Mouse (Mus musculus) right cerebral cortex, adult 18-20 months (tissue): ENCODE data around the gene Jazf1.

Experiments used
- DNase-seq: peaks from one replicate; pipeline ENCODE4 v3.0.0; 2022; ENCODE audit warnings: mixed read lengths

Gene Jazf1

GRCm38 (mm10) chr6:53006032-53006431, 62.4 kb downstream of the Jazf1 start:
- no peak for DNase-seq

GRCm38 (mm10) chr6:53005544-53005943, 62.9 kb downstream of the Jazf1 start:
- no peak for DNase-seq

GRCm38 (mm10) chr6:52990816-52991215, 77.6 kb downstream of the Jazf1 start:
- no peak for DNase-seq

GRCm38 (mm10) chr6:52987905-52988640, 80.4 kb downstream of the Jazf1 start:
- no peak for DNase-seq

GRCm38 (mm10) chr6:52987391-52987790, 81.0 kb downstream of the Jazf1 start:
- no peak for DNase-seq

- DNase-seq, result no peak
Measured at GRCm38 (mm10) chr6:52982175-52982574, 86.3 kb downstream of the Jazf1 start.

- peak; percentile 57 for DNase-seq
Measured at GRCm38 (mm10) chr6:52979503-52979902, 88.9 kb downstream of the Jazf1 start.

GRCm38 (mm10) chr6:52973351-52973750, 95.1 kb downstream of the Jazf1 start:
- DNase-seq, result no peak

DNA sequence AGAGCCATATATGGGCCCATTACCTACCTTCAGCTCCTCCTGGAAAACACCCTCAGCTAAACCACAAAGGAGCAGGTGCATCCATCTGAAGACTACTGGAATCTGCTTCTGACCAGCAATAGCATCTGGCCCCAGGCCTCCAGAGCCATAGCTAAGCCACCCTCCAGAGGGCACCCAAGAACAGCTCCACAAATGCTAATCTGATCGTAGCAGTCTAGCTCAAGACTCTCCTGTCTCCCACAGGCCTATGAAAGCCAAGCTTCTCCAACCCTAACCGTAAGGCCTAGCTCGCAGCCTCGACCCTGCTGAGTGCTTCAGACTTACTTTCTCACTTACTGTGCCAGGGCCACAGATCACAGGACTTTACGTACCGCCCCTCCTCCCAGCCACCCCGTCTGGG, 96.3 kb downstream of the Jazf1 start:
- no peak for DNase-seq

- DNase-seq, result peak; percentile 72
Measured at GRCm38 (mm10) chr6:52969717-52970261, 98.6 kb downstream of the Jazf1 start.

DNA sequence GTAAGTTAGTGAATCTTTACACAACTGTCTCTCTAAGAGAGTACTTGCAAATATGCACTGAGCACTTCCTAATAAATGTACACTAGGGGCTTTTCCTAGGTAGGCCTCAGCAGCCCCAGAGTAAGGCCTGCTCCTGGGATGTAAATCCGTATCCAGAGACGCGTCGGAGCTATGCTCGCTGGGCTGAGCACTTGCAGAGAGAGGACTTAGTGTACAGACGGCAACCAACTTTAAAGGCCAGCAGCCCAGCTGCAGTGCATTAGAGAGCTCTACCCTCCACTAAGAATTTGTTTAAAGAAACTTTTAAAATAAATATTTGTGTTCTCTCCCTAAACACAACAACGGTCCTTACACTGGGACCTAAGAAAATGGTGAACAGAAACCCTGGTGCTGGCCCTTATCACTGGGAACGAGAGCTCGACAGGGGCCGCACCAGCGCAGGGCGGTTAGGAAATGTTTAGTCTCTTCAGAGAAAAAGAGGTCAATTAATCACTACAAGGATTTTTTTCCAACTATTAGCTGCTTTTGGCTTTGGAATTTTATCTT, 100.0 kb downstream of the Jazf1 start:
- DNase-seq, result no peak

DNA sequence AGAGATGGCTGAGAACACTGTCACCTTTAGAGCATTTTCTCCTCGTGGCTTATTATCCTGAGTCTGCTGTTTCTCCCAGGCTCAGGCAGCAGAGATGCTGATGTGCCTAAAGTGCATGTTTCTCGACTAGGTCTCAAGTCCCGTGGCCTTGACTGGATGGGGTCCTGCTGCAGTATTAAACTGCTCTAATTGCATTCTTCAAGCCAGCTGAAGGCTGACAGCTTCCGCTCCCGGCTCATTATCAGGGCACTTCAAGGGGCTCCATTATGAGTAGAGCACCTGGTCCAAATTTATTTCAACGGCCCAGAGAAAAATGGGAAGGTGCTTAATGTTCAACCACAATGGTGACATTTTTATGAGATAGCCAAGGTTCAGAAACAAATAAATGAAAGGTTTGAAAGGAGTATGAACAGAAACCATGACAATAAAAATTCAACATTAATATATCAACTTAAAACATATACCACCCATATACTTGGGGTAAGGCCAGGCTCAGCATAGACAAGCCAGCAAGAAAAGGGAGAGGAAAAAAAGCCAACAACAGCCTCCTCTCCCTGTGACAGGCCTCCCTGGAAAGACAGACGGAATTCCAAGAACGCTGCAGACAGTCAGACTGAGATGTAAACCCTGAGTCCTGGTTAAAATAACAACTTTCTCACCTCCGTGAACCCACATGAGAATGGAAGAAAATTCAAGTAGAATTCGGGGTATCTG, 100.7 kb downstream of the Jazf1 start:
- no peak for DNase-seq

- no peak for DNase-seq
Measured at GRCm38 (mm10) chr6:52966001-52966400, 102.4 kb downstream of the Jazf1 start.

DNA sequence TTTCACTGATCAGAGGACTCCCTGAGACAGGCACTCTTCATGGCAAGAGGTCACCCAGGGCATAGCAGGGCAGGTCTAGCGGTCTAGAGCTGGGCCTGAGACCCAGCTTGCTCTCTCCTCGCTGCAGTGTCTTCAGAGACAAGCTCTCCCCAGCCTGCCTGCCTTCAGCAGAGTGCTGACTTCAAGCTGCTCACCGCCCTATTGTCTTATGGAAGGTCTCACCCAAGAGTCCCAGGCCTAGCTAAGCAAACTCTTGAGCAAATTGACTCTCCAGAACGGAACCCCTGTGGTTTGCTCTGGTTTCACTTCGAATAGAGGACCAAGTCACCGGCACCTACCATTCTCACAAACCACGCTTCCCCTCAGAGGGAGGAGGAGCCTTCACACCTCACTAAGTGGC, 103.1 kb downstream of the Jazf1 start:
- no peak for DNase-seq

- DNase-seq, result no peak
Measured at GRCm38 (mm10) chr6:52963840-52964690, 104.4 kb downstream of the Jazf1 start.

- DNase-seq, result no peak
Measured at GRCm38 (mm10) chr6:52963430-52963732, 105.0 kb downstream of the Jazf1 start.

DNA sequence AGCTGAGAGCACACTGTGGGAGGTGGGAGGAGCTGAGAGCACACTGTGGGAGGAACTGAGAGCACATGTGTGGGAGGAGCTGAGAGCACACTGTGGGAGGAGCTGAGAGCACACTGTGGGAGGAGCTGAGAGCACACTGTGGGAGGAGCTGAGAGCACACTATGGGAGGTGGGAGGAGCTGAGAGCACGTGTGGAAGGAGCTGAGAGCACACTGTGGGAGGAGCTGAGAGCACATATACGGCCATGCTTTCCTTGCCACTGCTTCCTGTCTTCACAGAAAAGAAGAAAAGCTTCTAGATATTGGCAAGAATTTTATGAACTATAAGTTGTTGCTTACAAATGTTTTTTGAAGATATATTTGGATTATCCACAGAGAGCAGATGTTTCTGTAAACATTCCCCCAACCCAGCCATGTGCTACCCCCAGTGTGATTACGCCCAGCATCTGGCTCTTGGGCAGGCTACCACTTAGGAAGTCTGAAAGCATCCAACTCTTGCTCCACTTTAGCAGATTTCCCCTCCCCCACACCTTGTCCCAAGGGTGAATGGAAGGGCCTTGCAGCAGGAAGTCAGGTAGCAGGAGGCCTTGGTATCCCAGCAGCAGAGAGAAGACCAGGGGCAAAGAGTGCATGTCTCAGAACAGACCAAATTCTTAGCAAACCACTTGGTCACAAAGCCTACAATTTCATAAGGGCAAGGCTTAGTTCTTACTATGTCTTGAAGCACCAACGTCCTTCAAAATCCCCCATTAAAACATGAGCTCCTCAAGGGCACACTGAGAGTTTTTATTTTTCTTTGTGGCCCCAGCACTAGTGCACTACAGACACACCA, 105.6 kb downstream of the Jazf1 start:
- DNase-seq, result no peak

DNA sequence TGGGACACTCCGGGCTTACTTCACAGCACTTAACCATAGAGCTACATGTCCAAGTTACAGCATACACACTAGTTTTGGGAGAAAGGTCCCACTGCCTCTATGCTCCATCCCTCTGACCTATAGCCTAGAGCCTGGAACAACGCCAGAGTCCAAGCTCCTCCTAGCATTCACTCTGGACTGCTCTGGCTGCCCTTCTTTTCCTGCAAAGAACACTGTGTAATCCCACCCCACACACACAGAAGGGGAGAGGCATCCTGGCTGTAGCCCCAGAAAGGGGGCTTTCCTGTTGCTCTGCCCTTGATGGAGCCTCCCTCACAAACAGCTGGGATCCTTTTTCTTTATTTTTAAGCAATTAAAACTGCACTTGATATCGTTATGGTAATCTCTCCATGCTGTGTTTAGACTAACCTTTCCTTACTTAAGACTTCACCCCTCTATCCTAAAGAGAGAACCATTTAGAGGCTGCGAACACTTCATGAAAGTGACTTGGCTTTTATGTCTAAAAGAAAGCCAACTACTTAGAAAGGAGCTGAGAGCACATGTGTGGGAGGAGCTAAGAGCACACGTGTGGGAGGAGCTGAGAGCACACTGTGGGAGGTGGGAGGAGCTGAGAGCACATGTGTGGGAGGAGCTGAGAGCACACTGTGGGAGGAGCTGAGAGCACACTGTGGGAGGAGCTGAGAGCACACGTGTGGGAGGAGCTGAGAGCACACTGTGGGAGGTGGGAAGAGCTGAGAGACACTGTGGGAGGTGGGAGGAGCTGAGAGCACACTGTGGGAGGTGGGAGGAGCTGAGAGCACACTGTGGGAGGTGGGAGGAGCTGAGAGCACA, 106.6 kb downstream of the Jazf1 start:
- DNase-seq, result no peak

GRCm38 (mm10) chr6:52957730-52958129, 110.7 kb downstream of the Jazf1 start:
- DNase-seq, result peak; percentile 57

DNA sequence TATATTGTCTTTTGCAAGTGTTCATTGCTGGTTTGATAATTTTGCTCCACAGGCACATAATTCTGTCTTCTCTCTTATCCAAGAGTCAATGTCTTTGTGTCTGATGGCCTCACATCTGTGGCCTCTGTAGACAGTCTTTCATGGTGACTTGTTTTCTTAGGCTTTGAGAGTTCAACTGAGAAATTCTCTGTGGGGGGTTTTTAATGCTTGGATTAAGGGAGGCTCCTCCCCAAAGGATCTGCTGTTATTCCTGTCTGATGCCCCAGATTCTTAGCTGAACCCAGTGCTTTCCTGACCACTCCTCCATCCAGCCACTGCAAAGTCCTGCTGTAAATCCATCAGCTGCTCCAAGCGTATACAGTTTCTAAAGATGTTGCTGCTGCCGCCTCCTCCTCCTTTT, 112.3 kb downstream of the Jazf1 start:
- no peak for DNase-seq

DNA sequence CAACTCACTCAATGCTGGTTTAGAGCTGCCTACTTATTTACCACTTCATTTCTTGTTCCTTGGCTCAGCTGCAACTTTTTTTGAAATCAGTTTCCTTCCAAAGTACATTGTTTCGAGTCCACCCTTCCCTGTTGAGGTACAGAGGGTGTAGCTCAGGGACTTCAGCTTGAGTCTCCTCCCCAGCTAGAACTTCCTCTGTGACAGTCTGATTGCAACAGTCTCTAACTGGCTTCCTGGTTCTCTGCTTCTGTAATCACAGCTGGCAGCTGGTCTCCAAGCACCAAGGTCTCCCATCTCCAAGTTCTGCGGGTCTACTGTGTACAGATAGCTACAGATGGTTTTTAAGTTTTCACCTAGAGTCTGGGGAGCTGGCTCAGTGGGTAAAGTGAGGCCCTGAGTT, 113.1 kb downstream of the Jazf1 start:
- DNase-seq, result no peak
